Mouse (Mus musculus): ENCODE results near the gene Atg4b. TPM values are rescaled to one million over a fixed set of nuclear protein-coding genes. Genes with fewer than 3 reads are reported as not detected.
A peak's percentile ranks its signal among the peaks of the same experiment; 100 is the strongest.

The Atg4b gene
- polyA plus RNA-seq, 1 experiment from 2014 or later, result 86.5 TPM

DNA sequence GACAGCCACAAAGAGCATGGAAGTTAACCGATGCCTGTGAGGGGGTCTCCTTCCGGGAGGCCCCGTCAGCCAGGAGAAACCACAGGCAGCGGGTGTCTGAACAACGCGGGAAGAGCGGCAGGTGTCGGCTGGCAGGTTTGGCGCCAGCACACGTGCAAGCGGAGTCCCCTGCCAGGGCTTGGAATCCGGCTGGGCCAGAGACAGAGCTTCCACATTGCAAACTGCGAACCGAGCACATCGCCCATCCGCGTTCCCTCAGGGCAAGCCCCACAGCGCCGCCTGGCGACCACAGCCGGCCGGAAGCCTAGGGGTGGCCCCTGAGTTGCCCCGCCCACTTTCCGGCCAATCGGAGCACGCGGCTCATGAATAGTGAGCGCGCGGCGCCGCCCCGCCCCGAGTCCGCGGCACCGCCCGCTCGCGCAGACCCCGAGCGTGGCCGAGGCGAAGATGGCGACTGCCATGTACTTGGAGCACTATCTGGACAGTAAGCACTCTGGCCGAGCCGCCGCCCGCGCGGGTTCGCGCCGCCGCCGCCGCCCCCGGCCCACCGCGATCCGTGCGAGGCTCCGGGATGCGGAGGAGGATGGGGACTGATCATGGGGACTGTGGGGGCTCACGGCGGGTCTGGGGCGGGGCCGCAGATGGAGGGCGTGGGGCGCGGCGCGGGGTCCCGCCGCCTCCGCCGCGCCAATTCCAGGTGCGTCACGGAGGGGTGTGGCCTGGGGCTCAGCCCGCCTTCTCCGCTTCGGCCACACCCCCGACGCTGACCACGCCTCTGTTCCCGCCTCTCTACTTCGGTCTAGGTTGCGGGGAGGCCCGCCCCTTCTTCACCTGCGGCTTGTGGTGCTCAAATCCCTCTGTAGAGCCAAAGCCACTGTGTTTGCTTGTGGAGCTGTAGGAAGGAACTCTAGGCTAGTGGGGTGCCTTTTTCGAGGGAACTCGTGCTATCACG, 52.5 kb downstream of the Atg4b start, which contains the start of gene Ing5:
Ing5 (plus strand) TSS at position 410 of the 952 bp plus-strand sequence.
- ATAC-seq (replicated peaks; ENCODE audit: low FRiP score), result peak; percentile 94
- H3K4me1 ChIP-seq, result peaks cover 41% of the 10 kb centered on the region
- peak within 1 kb of the TSS; percentile 99 for H3K27ac ChIP-seq
- no peaks in the 10 kb centered on the region for H3K9me3 ChIP-seq (replicated peaks)
- H3K4me2 ChIP-seq, result peak within 1 kb of the TSS; percentile 88
- peak within 1 kb of the TSS; percentile 92 for H3K4me3 ChIP-seq (replicated peaks)
- WGBS, result under 1% methylated on average over 92 of the region's 94 CpGs
- peak within 1 kb of the TSS; percentile 89 for H3K9ac ChIP-seq
- H3K27me3 ChIP-seq, result no peaks in the 10 kb centered on the region
- H3K36me3 ChIP-seq, result peaks cover 51% of the 10 kb centered on the region

DNA sequence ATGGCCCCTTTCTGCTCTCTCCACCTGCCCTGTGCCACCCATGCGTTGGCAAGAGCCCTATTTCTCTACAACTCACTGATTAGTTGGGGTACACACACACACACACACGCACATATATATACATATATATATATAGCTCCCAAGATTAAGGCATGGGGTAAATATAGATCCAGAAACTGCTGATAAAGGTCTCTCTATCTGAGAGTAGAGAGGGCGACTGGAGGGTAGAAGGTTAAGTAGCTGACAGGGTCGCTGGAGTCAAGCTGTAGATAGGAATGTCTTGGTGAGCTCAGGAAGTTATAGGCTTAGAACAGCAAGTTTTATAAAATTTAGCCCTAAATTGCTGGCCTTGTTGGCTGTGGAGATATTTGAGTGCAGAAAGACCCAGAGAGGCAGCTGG, 53.5 kb downstream of the Atg4b start:
- Histone ChIP-seq H3K4me2 (peak overlapping the region; percentile 88), H3K4me1 (peaks cover 41% of the 10 kb centered on the region), H3K9me3 (replicated peaks) (no peaks in the 10 kb centered on the region), H3K36me3 (peaks cover 49% of the 10 kb centered on the region), H3K4me3 (replicated peaks) (peak overlapping the region; percentile 92), H3K27ac (no peak overlapping the region), H3K27me3 (no peaks in the 10 kb centered on the region), H3K9ac (peak overlapping the region; percentile 89; the same call in 1 of the 2 replicates)
- WGBS, result 80% methylated on average over 4 of the region's 4 CpGs
- no peak for ATAC-seq (replicated peaks; ENCODE audit: low FRiP score)

DNA sequence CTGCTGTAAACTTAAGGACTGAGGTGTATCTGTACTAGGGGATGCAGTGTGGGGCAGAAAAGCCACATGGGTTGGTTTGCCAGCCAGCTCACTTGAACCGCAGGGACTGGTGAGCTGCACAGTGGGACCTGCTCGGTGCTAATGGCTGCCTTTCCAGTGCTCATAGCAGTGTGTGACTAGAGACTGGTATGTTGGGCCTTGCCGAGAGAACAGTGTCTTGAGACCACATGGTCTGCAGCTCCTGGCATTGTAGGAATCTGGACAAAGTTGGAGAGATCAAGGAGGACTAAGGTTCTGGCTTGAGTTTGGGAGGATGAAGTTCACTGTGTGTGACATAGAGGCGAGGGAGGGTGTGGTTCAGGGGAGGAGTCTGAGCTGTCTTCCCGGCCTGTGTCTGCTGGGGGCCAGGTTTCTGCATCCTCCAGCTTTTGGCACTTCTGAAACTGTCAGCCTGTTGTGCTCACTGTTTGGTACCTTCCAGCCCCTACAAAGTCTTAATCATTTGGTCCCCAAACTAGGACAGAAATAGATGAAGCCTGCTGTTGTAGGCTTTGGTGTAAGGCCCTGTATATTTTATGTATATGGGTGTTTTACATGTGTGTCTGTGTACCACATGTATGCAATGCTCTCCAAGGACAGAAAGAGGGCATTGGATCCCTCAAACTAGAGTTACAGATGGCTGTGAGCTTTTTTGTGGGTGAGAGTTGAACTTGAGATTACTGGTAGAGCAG, 54.1 kb downstream of the Atg4b start:
- H3K36me3 ChIP-seq, result peaks cover 49% of the 10 kb centered on the region
- H3K9ac ChIP-seq, result no peak overlapping the region; the same call in 1 of the 2 replicates
- ATAC-seq (replicated peaks; ENCODE audit: low FRiP score), result no peak
- 81% methylated on average over 5 of the region's 5 CpGs for WGBS
- no peaks in the 10 kb centered on the region for H3K9me3 ChIP-seq (replicated peaks)
- peak overlapping the region; percentile 92; the same call in 1 of the 2 replicates for H3K4me3 ChIP-seq (replicated peaks)
- H3K4me1 ChIP-seq, result peaks cover 41% of the 10 kb centered on the region
- peak overlapping the region; percentile 88; the same call in 1 of the 2 replicates for H3K4me2 ChIP-seq
- no peaks in the 10 kb centered on the region for H3K27me3 ChIP-seq
- H3K27ac ChIP-seq, result no peak overlapping the region

DNA sequence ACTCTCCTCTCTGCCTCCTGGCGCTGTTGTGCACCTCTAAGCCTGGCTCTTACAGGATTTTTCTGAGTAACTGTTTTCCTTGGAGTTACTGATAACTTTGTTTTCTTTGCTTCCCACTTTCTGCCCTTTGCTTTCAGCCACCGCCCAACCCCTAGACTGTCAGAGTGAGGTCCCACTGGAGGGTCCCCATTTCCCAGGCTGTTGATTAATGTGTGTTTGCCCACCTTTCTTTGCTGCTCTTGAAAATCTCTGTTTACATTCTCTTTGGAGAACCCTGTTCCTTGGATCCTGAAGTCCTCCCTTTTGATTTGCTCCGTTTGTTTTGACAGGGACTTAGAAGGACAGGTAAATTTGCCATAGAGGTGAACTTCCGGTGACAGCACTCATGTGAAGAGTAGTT, 57.6 kb downstream of the Atg4b start:
- Histone ChIP-seq H3K4me2 (no peak overlapping the region), H3K27ac (no peak overlapping the region), H3K4me1 (peaks cover 17% of the 10 kb centered on the region), H3K27me3 (no peaks in the 10 kb centered on the region), H3K36me3 (peaks cover 81% of the 10 kb centered on the region), H3K4me3 (replicated peaks) (no peak overlapping the region), H3K9me3 (replicated peaks) (no peaks in the 10 kb centered on the region), H3K9ac (no peak overlapping the region)
- 92% methylated on average over 4 of the region's 4 CpGs for whole genome bisulfite sequencing
- ATAC-seq (replicated peaks; ENCODE audit: low FRiP score), result no peak

GRCm38 (mm10) chr1:93810011-93810410, 58.7 kb downstream of the Atg4b start:
- peaks cover 9% of the 10 kb centered on the region for H3K4me1 ChIP-seq
- WGBS, result 95% methylated on average over 3 of the region's 3 CpGs
- no peaks in the 10 kb centered on the region for H3K27me3 ChIP-seq
- no peaks in the 10 kb centered on the region for H3K9me3 ChIP-seq (replicated peaks)
- H3K9ac ChIP-seq, result no peak overlapping the region
- no peak overlapping the region for H3K27ac ChIP-seq
- H3K4me3 ChIP-seq (replicated peaks), result no peak overlapping the region
- no peak overlapping the region for H3K4me2 ChIP-seq
- H3K36me3 ChIP-seq, result peaks cover 92% of the 10 kb centered on the region
- no peak for ATAC-seq (replicated peaks; ENCODE audit: low FRiP score)

GRCm38 (mm10) chr1:93811495-93812039, 60.3 kb downstream of the Atg4b start:
- H3K27me3 ChIP-seq, result no peaks in the 10 kb centered on the region
- ATAC-seq (replicated peaks; ENCODE audit: low FRiP score), result no peak
- WGBS, result 86% methylated on average over 8 of the region's 8 CpGs
- no peak overlapping the region for H3K4me3 ChIP-seq (replicated peaks)
- H3K4me2 ChIP-seq, result no peak overlapping the region
- no peaks in the 10 kb centered on the region for H3K9me3 ChIP-seq (replicated peaks)
- no peaks in the 10 kb centered on the region for H3K4me1 ChIP-seq
- H3K36me3 ChIP-seq, result peaks cover 97% of the 10 kb centered on the region
- no peak overlapping the region for H3K27ac ChIP-seq
- no peak overlapping the region for H3K9ac ChIP-seq

DNA sequence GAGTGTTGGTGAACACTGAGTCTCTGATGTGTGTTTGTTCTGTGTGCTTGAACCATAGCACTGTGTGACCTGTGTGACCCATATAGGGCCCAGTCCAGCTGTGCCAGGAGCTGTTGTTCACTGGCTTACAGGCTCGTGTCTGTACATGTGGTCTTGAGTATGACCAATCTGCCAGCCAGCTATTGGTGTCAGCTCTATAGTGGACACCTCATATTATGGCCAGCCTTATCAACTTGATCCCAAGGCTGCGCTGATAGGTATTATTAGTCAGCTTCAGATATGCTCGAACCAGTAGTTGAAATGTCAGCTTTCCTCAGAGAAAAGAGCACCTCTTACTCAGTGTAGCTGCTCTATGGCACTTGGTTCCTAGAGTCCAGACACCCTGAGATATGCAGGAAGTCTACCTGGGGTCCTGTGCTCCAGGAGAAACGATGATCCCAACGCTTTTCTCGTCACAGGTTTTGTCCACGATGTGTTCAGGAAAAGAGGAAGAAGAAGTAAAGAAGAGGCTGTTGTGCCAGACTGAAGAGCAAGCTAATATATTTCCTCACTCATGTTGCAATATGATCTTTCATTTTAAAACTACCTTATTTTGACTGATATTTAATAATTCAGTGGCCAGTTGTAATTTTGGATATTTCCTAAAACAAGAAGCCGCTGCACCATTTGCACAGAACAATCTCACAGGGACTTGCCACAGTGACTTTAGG, 66.7 kb downstream of the Atg4b start:
- Histone ChIP-seq H3K4me2 (no peak overlapping the region), H3K4me3 (replicated peaks) (no peak overlapping the region)
- 96% methylated on average over 8 of the region's 8 CpGs for WGBS

DNA sequence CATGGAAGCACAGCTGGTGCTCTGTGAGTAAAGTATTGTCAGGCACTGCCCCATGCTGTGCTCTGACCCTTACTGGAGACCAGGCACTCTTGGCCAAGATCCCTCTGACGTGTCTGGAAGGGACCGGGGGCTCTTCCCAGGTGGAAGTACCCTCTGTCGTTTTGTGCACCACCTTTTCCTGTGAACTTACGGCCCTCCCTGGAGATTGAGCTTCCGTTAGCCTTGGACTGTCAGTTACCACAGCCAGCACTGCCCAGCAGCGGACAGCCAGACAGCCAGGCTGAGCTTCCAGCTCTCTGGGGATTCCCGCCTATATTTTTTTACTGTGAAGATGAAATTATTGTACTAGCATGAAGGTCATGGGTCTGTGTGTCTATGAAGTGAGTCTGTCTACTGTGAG, 67.4 kb downstream of the Atg4b start:
- Histone ChIP-seq H3K4me1 (no peaks in the 10 kb centered on the region), H3K4me3 (replicated peaks) (no peak overlapping the region), H3K27me3 (no peaks in the 10 kb centered on the region), H3K36me3 (peaks cover 80% of the 10 kb centered on the region), H3K4me2 (no peak overlapping the region), H3K9me3 (replicated peaks) (no peaks in the 10 kb centered on the region), H3K9ac (no peak overlapping the region), H3K27ac (no peak overlapping the region)
- no peak for ATAC-seq (replicated peaks; ENCODE audit: low FRiP score)
- 89% methylated on average over 7 of the region's 7 CpGs for whole genome bisulfite sequencing

More for the DNA sequence above, 66.7 kb downstream of the Atg4b start:
- ATAC-seq (replicated peaks; ENCODE audit: low FRiP score), result no peak
- no peaks in the 10 kb centered on the region for H3K4me1 ChIP-seq
- no peaks in the 10 kb centered on the region for H3K9me3 ChIP-seq (replicated peaks)
- peaks cover 88% of the 10 kb centered on the region for H3K36me3 ChIP-seq
- H3K9ac ChIP-seq, result no peak overlapping the region
- no peak overlapping the region for H3K27ac ChIP-seq
- H3K27me3 ChIP-seq, result no peaks in the 10 kb centered on the region

GRCm38 (mm10) chr1:93823796-93824495, 72.6 kb downstream of the Atg4b start:
- no peaks in the 10 kb centered on the region for H3K9me3 ChIP-seq (replicated peaks)
- H3K4me2 ChIP-seq, result 0 out of 2 replicates have a peak overlapping the region, but pooled peaks have one; percentile 70
- peak overlapping the region; percentile 98; the same call in 1 of the 2 replicates for H3K27ac ChIP-seq
- no peak for ATAC-seq (replicated peaks; ENCODE audit: low FRiP score)
- no peaks in the 10 kb centered on the region for H3K27me3 ChIP-seq
- H3K4me3 ChIP-seq (replicated peaks), result peak overlapping the region; percentile 63; the same call in 1 of the 2 replicates
- H3K4me1 ChIP-seq, result peaks cover 15% of the 10 kb centered on the region
- H3K9ac ChIP-seq, result no peak overlapping the region
- H3K36me3 ChIP-seq, result peaks cover 28% of the 10 kb centered on the region
- 76% methylated on average over 3 of the region's 3 CpGs for WGBS

GRCm38 (mm10) chr1:93824609-93825008, 73.3 kb downstream of the Atg4b start, which contains the start of gene D2hgdh:
Gene D2hgdh (plus strand): TSS chr1:93824909.
- Histone ChIP-seq H3K4me2 (peak within 1 kb of the TSS; percentile 70), H3K27ac (peak within 1 kb of the TSS; percentile 98), H3K4me3 (replicated peaks) (peak within 1 kb of the TSS; percentile 63), H3K4me1 (peaks cover 15% of the 10 kb centered on the region), H3K9me3 (replicated peaks) (no peaks in the 10 kb centered on the region), H3K9ac (peak within 1 kb of the TSS; percentile 59), H3K36me3 (peaks cover 21% of the 10 kb centered on the region), H3K27me3 (no peaks in the 10 kb centered on the region)
- ATAC-seq (replicated peaks; ENCODE audit: low FRiP score), result peak; percentile 27; the same call in 1 of the 2 replicates
- WGBS, result 11% methylated on average over 10 of the region's 10 CpGs
